Mouse (Mus musculus) kidney, adult 2 months (tissue): ENCODE measurements around the gene Itga6. TPM values are rescaled to one million over a fixed set of nuclear protein-coding genes. Genes with fewer than 3 reads are reported as not detected.
A peak's percentile ranks its signal among the peaks of the same experiment; 100 is the strongest.
"Not testable (repeated sequence)": the region's sequence is repeated elsewhere in the genome, so short reads cannot be mapped to it uniquely, and the experiment has no call there.

Experiments
- DNase-seq: peaks from one replicate; pipeline ENCODE4 v3.0.0; 2021
- H3K27ac ChIP-seq: fragments of 200-500 bp; 2 replicates; pipeline ENCODE4 v1.5.1; 2012; ENCODE audit warnings: low read depth, low read length, control low read depth, inconsistent platforms; ENCODE audit not compliant: insufficient read depth
- H3K27me3 ChIP-seq: fragments of 200-500 bp; replicated peaks from 2 replicates; pipeline ENCODE4 v1.6.1; 2012; ENCODE audit warnings: mild to moderate bottlenecking, moderate library complexity, low read length, inconsistent platforms; ENCODE audit not compliant: control insufficient read depth, insufficient read depth
- H3K36me3 ChIP-seq: fragments of 200-500 bp; 2 replicates; pipeline ENCODE4 v1.6.1; 2012; ENCODE audit warnings: mild to moderate bottlenecking, moderate library complexity, low read length, inconsistent platforms; ENCODE audit not compliant: control insufficient read depth, insufficient read depth
- H3K4me1 ChIP-seq: fragments of 200-500 bp; 2 replicates; pipeline ENCODE4 v1.6.1; 2011; ENCODE audit warnings: low read length; ENCODE audit not compliant: control insufficient read depth, insufficient read depth
- H3K4me3 ChIP-seq: fragments of 200-500 bp; 2 replicates; pipeline ENCODE4 v1.5.1; 2011; ENCODE audit warnings: mild to moderate bottlenecking, low read depth, low read length, control low read depth; ENCODE audit not compliant: insufficient read depth
- CTCF ChIP-seq: fragments of 200-500 bp; conservative IDR thresholded peaks from 2 replicates; pipeline ENCODE4 v1.5.1; 2011; ENCODE audit warnings: low read depth, mild to moderate bottlenecking, control low read depth, low read length, moderate library complexity, mixed read lengths; ENCODE audit not compliant: insufficient read depth, insufficient read length
- POLR2A ChIP-seq: fragments of 200-500 bp; IDR thresholded peaks from one replicate; pipeline ENCODE4 v1.6.1; 2011; ENCODE audit warnings: low read depth, low read length, control low read depth
- WGBS: fragments of 180-500 bp; shearing (Covaris S2); methylation state at CpG from one replicate; pipeline ENCODE4 v1.1.7; 2018; 5-methylcytosine and 5-hydroxymethylcytosine counted together
- polyA plus RNA-seq: library from polyadenylated mRNA; depleted of rRNA; stranded (reverse); fragments of >200 nt; gene quantifications from 2 replicates; pipeline ENCODE4 v1.2.3, GENCODE M21; 2012

Itga6 gene
- polyA plus RNA-seq, 1 experiment = 58.7 TPM

DNA sequence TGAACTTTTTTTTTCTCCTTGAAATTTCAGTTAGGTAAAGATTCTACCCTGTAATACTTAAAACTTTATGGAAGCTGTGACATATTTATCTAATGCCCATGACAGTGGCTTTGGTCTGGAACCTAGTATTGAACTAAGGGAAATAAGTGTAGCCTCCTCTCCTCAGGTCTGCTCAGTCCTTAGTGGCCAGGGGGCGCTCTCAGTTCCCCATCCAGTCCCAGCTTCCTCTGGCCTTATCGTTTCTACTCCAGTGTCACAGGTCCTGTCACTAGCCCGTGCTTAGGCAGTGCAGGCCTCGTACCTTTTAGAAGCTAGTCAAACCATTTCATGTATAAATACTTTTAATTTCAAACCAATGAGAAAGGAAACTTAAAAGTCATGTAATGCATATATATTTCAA lies 143.0 kb downstream of the Itga6 start:
- no peak for DNase-seq
- no peaks in the 10 kb centered on the region for H3K4me1 ChIP-seq
- H3K27ac ChIP-seq = no peak overlapping the region
- no peaks in the 10 kb centered on the region for H3K27me3 ChIP-seq
- TF ChIP-seq POLR2A (no peak), CTCF (0 out of 2 replicates have a peak, but pooled peaks have one; percentile 3)
- no peaks in the 10 kb centered on the region; the same call in 1 of the 2 replicates for H3K36me3 ChIP-seq
- 84% methylated on average over 4 of the region's 4 CpGs for WGBS
- H3K4me3 ChIP-seq = no peak overlapping the region

GRCm38 (mm10) chr2:71891536-71891935 lies 146.1 kb downstream of the Itga6 start:
- no peak overlapping the region for H3K4me3 ChIP-seq
- H3K36me3 ChIP-seq = no peaks in the 10 kb centered on the region; the same call in 1 of the 2 replicates
- no peaks in the 10 kb centered on the region for H3K27me3 ChIP-seq
- no peaks in the 10 kb centered on the region for H3K4me1 ChIP-seq
- no peak for DNase-seq
- TF ChIP-seq POLR2A (no peak), CTCF (no peak)
- H3K27ac ChIP-seq = no peak overlapping the region
- 93% methylated on average over 2 of the region's 2 CpGs for WGBS

DNA sequence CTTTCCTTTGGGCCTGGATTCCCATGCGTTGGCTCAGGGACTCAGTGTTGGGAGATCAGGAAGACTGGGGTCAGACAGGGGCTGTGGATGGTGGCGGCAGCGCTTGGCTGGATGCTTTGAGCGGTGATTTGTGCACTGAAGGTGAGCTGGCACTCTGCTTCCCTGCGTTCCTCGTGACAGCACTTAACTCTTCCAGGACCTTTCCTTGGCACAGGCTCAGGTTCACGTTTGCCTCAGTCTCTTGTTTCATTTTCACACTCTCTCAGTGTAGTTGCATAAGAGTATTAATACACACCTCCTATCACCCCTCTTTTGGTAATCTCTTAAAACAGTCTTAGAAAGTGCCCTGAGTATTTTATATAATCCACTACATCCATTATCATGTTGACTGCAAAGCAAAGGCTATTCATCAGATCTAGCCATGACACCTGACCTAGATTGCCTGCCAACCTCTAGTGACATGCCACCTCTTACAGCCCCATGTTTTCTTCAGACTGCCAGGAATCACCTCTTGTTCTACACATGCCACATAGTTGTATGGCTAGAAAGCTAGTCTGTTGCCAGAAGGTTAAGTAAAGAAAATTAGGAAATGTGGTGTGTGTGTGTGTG lies 147.4 kb downstream of the Itga6 start:
- no peak for DNase-seq
- no peak overlapping the region for H3K27ac ChIP-seq
- H3K4me1 ChIP-seq = no peaks in the 10 kb centered on the region
- 88% methylated on average over 7 of the region's 7 CpGs for WGBS
- no peaks in the 10 kb centered on the region for H3K27me3 ChIP-seq
- no peak for TF ChIP-seq POLR2A
- TF ChIP-seq CTCF = no peak
- H3K36me3 ChIP-seq = no peaks in the 10 kb centered on the region; the same call in 1 of the 2 replicates
- H3K4me3 ChIP-seq = no peak overlapping the region

DNA sequence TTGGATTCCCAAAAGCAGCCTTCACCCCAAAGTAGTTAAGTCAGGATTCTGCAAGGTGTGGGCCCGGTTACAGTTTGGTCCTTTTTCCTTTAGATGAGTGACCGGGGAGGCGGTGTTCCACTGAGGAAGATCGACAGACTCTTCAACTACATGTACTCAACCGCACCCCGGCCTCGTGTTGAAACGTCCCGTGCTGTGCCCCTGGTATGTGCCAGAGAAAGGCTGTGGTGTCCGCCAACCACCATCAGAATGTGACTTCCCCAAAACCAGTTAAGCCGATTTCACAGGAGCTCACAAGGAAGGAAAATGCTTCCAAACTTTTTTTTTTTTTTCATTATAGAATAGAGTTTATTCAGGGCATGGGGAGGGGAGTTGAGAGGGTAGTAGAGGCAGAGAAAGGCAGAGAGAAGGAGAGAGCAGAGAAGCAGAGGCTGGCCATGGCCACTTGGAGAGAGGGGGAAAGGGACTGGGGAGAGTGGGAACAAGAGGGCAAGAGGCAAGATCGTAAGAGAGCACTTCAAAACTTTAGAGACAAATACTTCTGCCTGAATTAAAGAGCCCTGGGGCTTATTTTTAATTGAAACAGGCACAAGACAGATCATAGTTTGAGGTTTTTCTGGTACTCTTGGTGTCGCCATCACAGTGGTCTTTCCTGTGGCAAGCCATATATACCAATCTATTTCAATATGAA lies 150.3 kb downstream of the Itga6 start:
- Histone ChIP-seq H3K4me3 (no peak overlapping the region), H3K27me3 (no peaks in the 10 kb centered on the region), H3K4me1 (no peaks in the 10 kb centered on the region), H3K27ac (no peak overlapping the region), H3K36me3 (peaks cover 1% of the 10 kb centered on the region; the same call in 1 of the 2 replicates)
- DNase-seq = no peak
- WGBS = 94% methylated on average over 13 of the region's 13 CpGs
- TF ChIP-seq CTCF (no peak), POLR2A (no peak)

DNA sequence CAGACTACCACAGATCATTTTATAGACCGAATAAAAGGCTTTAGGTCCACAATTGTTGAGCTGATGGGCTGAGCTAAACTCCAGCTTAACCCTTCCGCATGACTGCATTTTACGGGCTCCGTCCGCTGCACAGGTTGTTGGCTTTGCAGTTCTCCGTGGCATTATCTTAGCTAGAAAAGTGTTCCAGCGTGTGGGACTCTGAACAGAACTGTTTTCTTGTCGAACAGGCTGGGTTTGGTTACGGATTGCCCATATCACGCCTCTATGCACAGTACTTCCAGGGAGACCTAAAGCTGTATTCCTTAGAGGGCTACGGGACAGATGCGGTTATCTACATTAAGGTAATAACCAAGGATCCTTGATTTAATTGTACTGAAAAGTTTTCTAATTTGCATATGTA lies 152.0 kb downstream of the Itga6 start:
- H3K27me3 ChIP-seq = no peaks in the 10 kb centered on the region; the same call in 1 of the 2 replicates
- peaks cover 1% of the 10 kb centered on the region; the same call in 1 of the 2 replicates for H3K36me3 ChIP-seq
- H3K4me3 ChIP-seq = no peak overlapping the region
- WGBS = 51% methylated on average over 12 of the region's 12 CpGs
- peak; percentile 19 for DNase-seq
- H3K4me1 ChIP-seq = no peaks in the 10 kb centered on the region
- H3K27ac ChIP-seq = no peak overlapping the region
- no peak for TF ChIP-seq CTCF
- TF ChIP-seq POLR2A = no peak

DNA sequence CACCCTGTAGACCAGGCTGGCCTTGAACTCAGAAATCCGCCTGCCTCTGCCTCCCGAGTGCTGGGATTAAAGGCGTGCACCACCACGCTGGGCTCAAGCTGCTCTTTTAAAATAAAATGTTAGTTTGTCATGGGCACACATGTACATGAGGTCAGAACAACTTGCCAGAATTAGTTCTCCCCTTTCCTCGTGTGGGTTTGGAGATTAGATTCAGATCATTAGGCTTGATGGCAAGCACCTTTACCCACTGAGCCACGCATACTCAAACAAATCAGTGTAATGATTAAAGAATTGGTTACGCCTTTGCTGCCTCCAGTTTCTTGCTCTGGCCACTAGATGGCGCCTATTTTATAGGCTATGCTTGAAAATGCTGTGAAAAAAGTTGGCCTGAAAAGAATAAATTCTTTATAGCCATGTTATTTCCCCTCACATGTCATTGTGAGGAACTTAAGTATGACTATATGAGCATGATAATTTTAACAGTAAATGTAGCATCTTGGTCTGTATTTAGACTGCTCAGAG lies 153.0 kb downstream of the Itga6 start:
- H3K4me3 ChIP-seq = no peak overlapping the region
- TF ChIP-seq POLR2A = no peak
- peak; percentile 51 for TF ChIP-seq CTCF
- DNase-seq = peak; percentile 62
- H3K27ac ChIP-seq = no peak overlapping the region
- 44% methylated on average over 8 of the region's 8 CpGs for whole genome bisulfite sequencing
- H3K4me1 ChIP-seq = no peaks in the 10 kb centered on the region
- H3K36me3 ChIP-seq = peaks cover 1% of the 10 kb centered on the region; the same call in 1 of the 2 replicates
- no peaks in the 10 kb centered on the region; the same call in 1 of the 2 replicates for H3K27me3 ChIP-seq

DNA sequence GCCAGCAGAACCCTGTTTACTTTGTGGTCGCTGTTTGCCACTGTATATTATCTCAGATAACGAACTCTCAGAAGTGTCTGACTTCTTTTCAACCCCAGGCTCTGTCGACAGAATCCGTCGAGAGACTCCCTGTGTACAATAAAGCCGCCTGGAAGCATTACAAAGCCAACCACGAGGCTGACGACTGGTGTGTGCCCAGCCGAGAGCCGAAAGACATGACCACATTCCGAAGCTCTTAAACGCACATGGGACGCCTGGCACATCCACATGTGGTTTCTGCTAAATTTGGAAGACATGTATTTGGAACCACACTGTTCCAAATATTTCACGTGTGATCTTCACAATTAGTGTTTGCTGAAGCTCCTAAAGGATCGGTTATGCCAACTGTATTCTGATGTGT lies 154.5 kb downstream of the Itga6 start:
- Histone ChIP-seq H3K27ac (no peak overlapping the region), H3K4me1 (no peaks in the 10 kb centered on the region), H3K4me3 (no peak overlapping the region), H3K36me3 (peaks cover 1% of the 10 kb centered on the region; the same call in 1 of the 2 replicates), H3K27me3 (no peaks in the 10 kb centered on the region; the same call in 1 of the 2 replicates)
- no peak for DNase-seq
- TF ChIP-seq CTCF (no peak), POLR2A (no peak)
- 91% methylated on average over 15 of the region's 15 CpGs for WGBS

DNA sequence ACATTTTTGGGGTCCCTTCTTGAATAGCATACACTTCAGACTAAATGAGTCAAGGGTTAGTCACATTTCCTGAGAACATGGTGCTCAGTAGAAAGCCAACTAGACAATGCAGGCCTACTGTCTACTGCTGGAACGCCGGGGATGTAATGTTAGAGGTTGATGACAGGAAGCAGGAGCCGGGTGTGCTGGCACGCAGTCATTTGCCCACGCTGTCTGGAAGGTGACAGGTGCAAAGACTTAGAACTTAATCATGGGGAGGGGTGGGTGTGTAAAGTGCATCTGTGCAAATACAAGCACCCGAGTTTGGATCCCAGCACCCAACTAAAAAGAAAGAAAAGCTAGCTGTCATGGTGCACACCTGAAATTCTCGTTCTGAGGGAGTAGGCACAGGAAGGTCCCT lies 159.7 kb downstream of the Itga6 start:
- 75% methylated on average over 7 of the region's 7 CpGs for WGBS
- no peak for TF ChIP-seq CTCF
- TF ChIP-seq POLR2A = no peak
- no peaks in the 10 kb centered on the region; the same call in 1 of the 2 replicates for H3K27me3 ChIP-seq
- no peak overlapping the region for H3K27ac ChIP-seq
- H3K4me3 ChIP-seq = no peak overlapping the region
- no peaks in the 10 kb centered on the region for H3K36me3 ChIP-seq
- DNase-seq = no peak
- H3K4me1 ChIP-seq = no peaks in the 10 kb centered on the region

- WGBS = 95% methylated on average over 8 of the region's 8 CpGs
- not testable (repeated sequence) for H3K4me1 ChIP-seq, H3K27me3 ChIP-seq, DNase-seq, H3K4me3 ChIP-seq, H3K36me3 ChIP-seq, H3K27ac ChIP-seq
Measured at GRCm38 (mm10) chr2:71906356-71906755, 160.9 kb downstream of the Itga6 start.
